Mouse (Mus musculus): ENCODE measurements around the gene Kctd17.

Gene Kctd17

DNA sequence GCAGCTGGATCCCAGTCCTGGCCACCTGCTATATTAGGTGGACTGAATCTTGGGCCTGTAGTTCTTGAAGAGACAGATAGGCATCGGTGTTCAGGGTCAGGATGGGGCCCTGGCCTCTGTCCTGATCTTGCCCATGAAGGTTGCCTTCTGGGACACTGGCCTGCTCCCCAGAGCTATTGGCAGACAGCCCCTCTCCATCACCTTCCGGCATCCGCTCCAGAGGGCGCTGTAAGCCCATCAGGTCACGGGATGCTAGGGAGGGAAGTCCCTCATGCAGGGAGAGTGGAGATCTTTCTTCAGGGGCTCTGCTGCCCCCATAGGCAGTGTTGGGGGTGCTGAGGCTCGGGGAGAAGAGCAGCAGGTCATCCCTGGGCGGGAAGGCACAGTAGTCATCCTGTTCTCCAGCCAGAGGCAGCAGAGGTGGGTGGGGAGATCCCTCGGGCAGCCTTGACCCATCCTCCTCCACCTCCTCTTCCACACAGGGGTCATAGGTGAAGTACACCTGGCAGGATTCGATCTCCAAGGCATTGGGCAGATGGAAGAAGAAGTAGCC lies 53.2 kb downstream of the Kctd17 start:
- no peak for DNase-seq (ENCODE audit: extremely low spot score)

DNA sequence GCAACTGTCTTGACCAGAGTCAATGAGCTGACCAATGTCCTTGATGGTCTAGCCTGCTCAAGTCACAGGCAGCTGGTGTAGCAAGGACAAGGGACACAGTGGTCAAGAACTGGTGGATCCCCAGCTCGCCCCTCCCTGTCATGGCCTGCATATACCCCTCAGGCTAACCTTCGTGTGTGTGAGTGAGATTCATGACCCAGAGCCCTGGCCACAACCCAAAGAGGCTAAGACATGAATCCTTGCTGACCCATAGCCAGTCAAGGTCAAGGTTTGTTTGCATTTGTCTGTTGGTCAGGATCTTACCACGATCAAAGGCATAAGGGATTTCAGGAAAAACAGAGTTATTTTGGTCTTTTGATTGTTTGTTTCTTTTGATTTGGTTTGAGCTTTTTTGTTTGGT lies 54.2 kb downstream of the Kctd17 start:
- DNase-seq (ENCODE audit: extremely low spot score), result no peak

DNA sequence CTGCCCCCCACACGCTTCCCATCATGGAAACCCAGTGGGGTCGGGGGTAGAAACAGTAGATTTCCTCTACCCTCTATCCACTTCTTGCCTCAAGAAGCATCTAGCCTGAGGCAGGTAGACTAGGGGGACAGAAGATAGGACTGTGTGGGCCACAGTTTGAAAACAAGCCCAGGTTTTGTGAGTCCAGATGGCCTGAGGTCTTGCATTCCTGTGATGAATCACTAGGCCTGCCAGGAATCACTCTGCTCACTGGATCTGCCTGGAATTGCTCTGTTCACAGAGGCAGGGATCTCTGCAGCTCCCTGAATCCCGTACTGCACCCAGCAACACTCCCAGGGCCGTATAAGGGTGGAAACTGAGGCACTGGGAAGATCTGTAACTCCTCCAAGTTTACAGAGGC lies 54.9 kb downstream of the Kctd17 start:
- DNase-seq (ENCODE audit: extremely low spot score), result no peak

DNA sequence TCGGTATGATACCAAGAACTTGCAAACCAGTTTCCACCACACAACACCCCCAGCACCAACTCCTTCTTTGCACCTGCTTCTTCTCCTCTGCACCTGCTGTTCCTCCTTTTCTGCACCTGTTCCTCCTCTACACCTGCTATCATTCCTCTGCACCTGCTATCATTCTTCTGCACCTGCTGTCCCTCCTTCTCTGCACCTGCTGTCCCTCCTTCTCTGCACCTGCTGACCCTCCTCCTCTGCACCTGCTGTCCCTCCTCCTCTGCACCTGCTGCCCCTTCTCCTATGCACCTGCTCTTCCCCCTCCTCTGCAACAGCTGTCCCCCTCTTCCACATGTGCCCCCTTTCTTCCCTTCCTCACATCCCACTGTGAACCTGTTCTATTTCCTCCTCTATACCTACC lies 58.2 kb downstream of the Kctd17 start:
- no peak for DNase-seq (ENCODE audit: extremely low spot score)

DNA sequence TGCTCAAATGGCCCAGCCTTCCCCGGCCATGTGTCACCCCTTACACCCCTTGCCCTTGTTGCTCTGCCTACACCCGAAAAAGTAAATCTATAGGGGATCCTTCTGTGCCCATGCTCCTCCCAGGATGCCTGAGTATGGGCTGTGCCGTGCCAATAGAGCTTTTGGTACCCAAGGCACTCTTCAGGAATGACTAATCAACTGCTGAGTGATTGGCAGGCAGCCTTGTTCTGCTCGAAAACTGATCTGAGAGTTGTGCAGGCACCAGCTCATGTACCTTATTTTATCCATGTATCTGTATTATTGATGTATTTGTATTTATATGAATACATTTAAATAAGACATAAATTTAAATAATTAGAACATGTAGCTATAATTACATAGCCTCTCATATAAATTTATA lies 58.7 kb downstream of the Kctd17 start:
- DNase-seq (ENCODE audit: extremely low spot score), result no peak

Data from embryo, embryonic 9.5 days (tissue).